Mouse (Mus musculus) limb, embryonic 11.5 days (tissue): ENCODE measurements at regions not wholly inside any gene's neighbourhood (a gene's known extent, or its start where the extent isn't known, plus 50 kb on each side); places are given as distances from the start of the nearest gene placed in this dataset.

Experiments used
- ATAC-seq: fragments of 200-750 bp; cut with Nextera tagmentation; 2 replicates; pipeline ENCODE4 v1.8.0; 2017; ENCODE audit warnings: low read depth; ENCODE audit not compliant: insufficient number of reproducible peaks, low FRiP score, low TSS enrichment
- DNase-seq: peaks from one replicate; pipeline ENCODE4 v3.0.0-alpha.2; 2015; ENCODE audit warnings: low spot score
- H3K27ac ChIP-seq: fragments of 300-500 bp; sonication (generic); replicated peaks from 2 replicates; pipeline ENCODE4 v1.5.1; 2014; ENCODE audit warnings: low read depth, mild to moderate bottlenecking, low read length
- H3K27me3 ChIP-seq: fragments of 300-500 bp; sonication (generic); 2 replicates; pipeline ENCODE4 v1.6.1; 2014; ENCODE audit warnings: mild to moderate bottlenecking, low read length, mixed read lengths; ENCODE audit not compliant: control insufficient read depth, insufficient read depth
- H3K36me3 ChIP-seq: fragments of 300-500 bp; sonication (generic); 2 replicates; pipeline ENCODE4 v1.6.1; 2014; ENCODE audit warnings: mild to moderate bottlenecking, low read length, moderate library complexity, mixed read lengths; ENCODE audit not compliant: control insufficient read depth, insufficient read depth
- H3K4me1 ChIP-seq: fragments of 300-500 bp; sonication (generic); 2 replicates; pipeline ENCODE4 v1.6.1; 2014; ENCODE audit warnings: low read length, mixed read lengths; ENCODE audit not compliant: control insufficient read depth, insufficient read depth
- H3K4me2 ChIP-seq: fragments of 300-500 bp; sonication (generic); 2 replicates; pipeline ENCODE4 v1.6.1; 2014; ENCODE audit warnings: low read depth, mild to moderate bottlenecking, moderate library complexity; ENCODE audit not compliant: severe bottlenecking
- H3K4me3 ChIP-seq: fragments of 300-500 bp; sonication (generic); 2 replicates; pipeline ENCODE4 v1.5.1; 2014; ENCODE audit warnings: low read depth, low read length
- H3K9ac ChIP-seq: fragments of 300-500 bp; sonication (generic); 2 replicates; pipeline ENCODE4 v1.6.1; 2014; ENCODE audit warnings: mild to moderate bottlenecking, low read length
- H3K9me3 ChIP-seq: fragments of 300-500 bp; sonication (generic); 2 replicates; pipeline ENCODE4 v1.6.1; 2016; ENCODE audit warnings: low read length; ENCODE audit not compliant: control insufficient read depth
- WGBS: fragments of 180-500 bp; shearing (Covaris S2); extraction: QIAGEN DNeasy Blood & Tissue Kit; methylation state at CpG from one replicate; pipeline ENCODE4 v1.1.7; 2014; 5-methylcytosine and 5-hydroxymethylcytosine counted together

- peak overlapping the region; percentile 40 for H3K4me3 ChIP-seq
- DNase-seq (peak; percentile 70), ATAC-seq (no peak)
- 0 out of 2 replicates have a peak, but pooled peaks cover 4% of the 10 kb centered on the region for H3K4me1 ChIP-seq
- H3K27me3 ChIP-seq: peaks cover 24% of the 10 kb centered on the region
- peak overlapping the region; percentile 92 for H3K4me2 ChIP-seq
- no peaks in the 10 kb centered on the region for H3K36me3 ChIP-seq
- H3K27ac ChIP-seq: no peak overlapping the region
- no peaks in the 10 kb centered on the region for H3K9me3 ChIP-seq
- WGBS: under 1% methylated on average over 56 of the region's 56 CpGs
- peak overlapping the region; percentile 28; the same call in 1 of the 2 replicates for H3K9ac ChIP-seq
These were observed 98.6 kb downstream of the Amer3 start for GRCm38 (mm10) chr1:34677832-34678733.

- Histone ChIP-seq H3K4me2 (peak overlapping the region; percentile 92), H3K4me1 (0 out of 2 replicates have a peak, but pooled peaks cover 4% of the 10 kb centered on the region), H3K27ac (no peak overlapping the region), H3K4me3 (peak overlapping the region; percentile 40), H3K9me3 (no peaks in the 10 kb centered on the region), H3K9ac (no peak overlapping the region), H3K27me3 (peaks cover 24% of the 10 kb centered on the region), H3K36me3 (no peaks in the 10 kb centered on the region)
- DNase-seq: peak; percentile 41
- WGBS: 4% methylated on average over 7 of the region's 9 CpGs
- no peak for ATAC-seq
These were observed 99.2 kb downstream of the Amer3 start for GRCm38 (mm10) chr1:34678734-34679068.

- WGBS: 78% methylated on average over 2 of the region's 2 CpGs
- H3K27me3 ChIP-seq: no peaks in the 10 kb centered on the region
- H3K9me3 ChIP-seq: no peaks in the 10 kb centered on the region
- H3K9ac ChIP-seq: no peak overlapping the region
- no peak overlapping the region for H3K4me2 ChIP-seq
- ATAC-seq (no peak), DNase-seq (no peak)
- H3K4me3 ChIP-seq: no peak overlapping the region
- no peak overlapping the region for H3K27ac ChIP-seq
- no peaks in the 10 kb centered on the region for H3K4me1 ChIP-seq
- H3K36me3 ChIP-seq: no peaks in the 10 kb centered on the region
These were observed 107.1 kb downstream of the Amer3 start for GRCm38 (mm10) chr1:34686539-34686938.

GRCm38 (mm10) chr1:34696533-34696932 is 117.1 kb downstream of the Amer3 start:
- Histone ChIP-seq H3K4me2 (no peak overlapping the region), H3K9me3 (no peaks in the 10 kb centered on the region), H3K27ac (no peak overlapping the region), H3K27me3 (no peaks in the 10 kb centered on the region), H3K4me1 (no peaks in the 10 kb centered on the region), H3K4me3 (no peak overlapping the region), H3K9ac (no peak overlapping the region), H3K36me3 (no peaks in the 10 kb centered on the region)
- WGBS: 80% methylated on average over 4 of the region's 4 CpGs
- DNase-seq: no peak
- no peak for ATAC-seq

- Histone ChIP-seq H3K4me3 (no peak overlapping the region), H3K27me3 (no peaks in the 10 kb centered on the region), H3K9ac (no peak overlapping the region), H3K4me2 (no peak overlapping the region), H3K27ac (no peak overlapping the region), H3K36me3 (no peaks in the 10 kb centered on the region), H3K4me1 (no peaks in the 10 kb centered on the region), H3K9me3 (no peaks in the 10 kb centered on the region)
- WGBS: 49% methylated on average over 17 of the region's 17 CpGs
- ATAC-seq (no peak), DNase-seq (peak; percentile 81)
These were observed 121.0 kb downstream of the Amer3 start for GRCm38 (mm10) chr1:34700237-34701030.

DNA sequence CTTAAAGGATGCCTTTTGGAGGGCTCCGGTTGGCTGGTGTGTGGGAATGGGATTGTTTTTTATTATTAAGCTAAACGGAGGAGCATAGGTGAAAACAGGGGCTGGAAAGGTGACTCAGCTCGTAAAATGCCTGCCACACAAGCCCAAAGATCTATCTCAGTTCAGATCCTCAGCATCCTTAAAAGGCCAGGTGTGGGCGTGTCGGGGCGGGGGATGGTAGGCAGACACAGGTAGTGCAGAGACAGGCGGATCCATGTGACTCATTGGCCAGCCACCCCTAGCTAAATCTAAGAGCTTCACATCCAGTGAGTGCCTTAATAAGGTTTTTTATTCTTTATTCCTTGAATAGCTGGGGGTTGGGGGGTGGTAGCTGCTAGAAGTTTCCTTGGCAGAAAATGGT is 122.0 kb downstream of the Amer3 start:
- no peaks in the 10 kb centered on the region for H3K27me3 ChIP-seq
- no peak for DNase-seq
- H3K9ac ChIP-seq: no peak overlapping the region
- no peaks in the 10 kb centered on the region for H3K9me3 ChIP-seq
- H3K4me3 ChIP-seq: no peak overlapping the region
- 74% methylated on average over 7 of the region's 7 CpGs for WGBS
- no peak for ATAC-seq
- no peak overlapping the region for H3K4me2 ChIP-seq
- no peaks in the 10 kb centered on the region for H3K4me1 ChIP-seq
- H3K36me3 ChIP-seq: no peaks in the 10 kb centered on the region
- no peak overlapping the region for H3K27ac ChIP-seq

GRCm38 (mm10) chr1:34709089-34709488 is 129.6 kb downstream of the Amer3 start:
- no peak overlapping the region for H3K27ac ChIP-seq
- 88% methylated on average over 2 of the region's 2 CpGs for WGBS
- H3K9ac ChIP-seq: no peak overlapping the region
- H3K4me2 ChIP-seq: no peak overlapping the region
- H3K27me3 ChIP-seq: no peaks in the 10 kb centered on the region
- ATAC-seq: no peak
- H3K4me1 ChIP-seq: no peaks in the 10 kb centered on the region
- H3K9me3 ChIP-seq: no peaks in the 10 kb centered on the region
- H3K36me3 ChIP-seq: no peaks in the 10 kb centered on the region
- no peak for DNase-seq
- no peak overlapping the region for H3K4me3 ChIP-seq

GRCm38 (mm10) chr1:34722674-34723073 is 120.2 kb downstream of the Fam168b start:
- 60% methylated on average over 5 of the region's 5 CpGs for WGBS
- H3K27ac ChIP-seq: no peak overlapping the region
- H3K9ac ChIP-seq: no peak overlapping the region
- ATAC-seq: no peak
- H3K9me3 ChIP-seq: no peaks in the 10 kb centered on the region
- no peaks in the 10 kb centered on the region for H3K36me3 ChIP-seq
- H3K27me3 ChIP-seq: no peaks in the 10 kb centered on the region
- H3K4me3 ChIP-seq: no peak overlapping the region
- no peak for DNase-seq
- no peaks in the 10 kb centered on the region for H3K4me1 ChIP-seq
- H3K4me2 ChIP-seq: no peak overlapping the region
